Mouse (Mus musculus) common myeloid progenitor, adult 5-6 weeks (primary cell): ENCODE measurements around the gene Gtf2h4. TPM values are rescaled to one million over a fixed set of nuclear protein-coding genes. Genes with fewer than 3 reads are reported as not detected.

Experiments
- ATAC-seq: replicated peaks from 2 replicates; pipeline ENCODE4 v1.8.0; 2016; ENCODE audit warnings: low read depth, mild to moderate bottlenecking, moderate TSS enrichment, inconsistent platforms; ENCODE audit not compliant: poor library complexity, severe bottlenecking
- total RNA-seq: library from RNA; stranded (forward); fragments of 200-1000, 187-1606 nt; gene quantifications from 2 replicates; pipeline ENCODE4 v1.2.3, GENCODE M21; 2017

Gene Gtf2h4
- total RNA-seq, 1 experiment from 2014 or later: 16.5 TPM

DNA sequence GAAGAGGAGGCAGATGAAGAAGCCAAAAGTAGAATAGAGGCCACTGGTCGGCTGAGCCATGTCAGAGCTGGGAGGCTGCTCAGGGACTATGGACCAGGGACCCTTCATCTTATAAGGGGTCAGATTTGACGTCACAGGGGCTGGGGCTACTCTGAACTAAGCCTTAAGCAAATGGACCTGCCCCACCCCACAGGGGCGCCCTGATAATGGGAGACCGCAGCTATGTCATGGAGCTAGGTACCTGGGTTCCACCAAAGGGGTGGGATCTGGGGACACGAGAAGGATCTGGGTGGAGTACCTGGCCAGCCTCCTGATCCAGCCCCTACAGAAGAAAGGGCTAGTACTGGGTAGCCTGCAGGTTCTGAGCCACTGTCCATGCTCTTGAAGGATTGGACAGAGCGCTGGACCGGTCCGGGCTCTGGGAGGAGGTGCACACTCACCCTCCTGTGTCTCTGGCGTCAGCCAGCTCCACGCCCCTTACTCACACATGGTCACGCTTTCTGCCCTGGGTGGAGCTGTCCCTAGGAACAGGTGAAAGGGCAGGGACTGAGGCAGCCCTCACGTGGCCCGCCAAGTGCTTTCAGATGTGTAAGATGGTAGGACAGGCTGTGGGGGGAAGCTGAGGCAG lies 29.8 kb downstream of the Gtf2h4 start, which contains the start of gene Mucl3:
TSS of gene Mucl3 (minus strand) at position 87 of the 628 bp plus-strand sequence.
- no peak for ATAC-seq

GRCm38 (mm10) chr17:35639352-35639751 lies 34.2 kb downstream of the Gtf2h4 start:
- ATAC-seq: no peak

- ATAC-seq: no peak; the same call in 1 of the 2 replicates
These were observed 34.9 kb downstream of the Gtf2h4 start for GRCm38 (mm10) chr17:35638475-35639190.

DNA sequence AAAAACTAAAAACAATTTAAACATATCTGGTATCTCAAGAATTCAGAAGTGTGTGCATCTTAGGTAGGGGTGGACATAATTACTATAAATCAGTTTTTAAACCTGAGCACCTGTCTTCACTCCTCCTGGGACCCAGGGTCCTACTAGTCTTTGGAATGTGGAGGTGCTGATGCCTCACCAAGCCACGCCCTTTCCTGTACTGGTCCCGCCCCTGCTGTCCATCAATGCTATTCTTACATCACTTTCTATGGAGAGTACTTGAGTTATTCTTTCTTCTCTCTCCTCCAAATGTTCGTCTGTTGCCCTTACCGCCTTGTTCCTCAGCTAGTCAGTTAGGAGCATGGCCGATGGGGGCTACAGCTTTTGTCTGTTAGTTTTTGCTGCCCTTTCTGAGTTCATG lies 37.2 kb downstream of the Gtf2h4 start:
- ATAC-seq: no peak

- peak; percentile 79 for ATAC-seq
These were observed 37.8 kb downstream of the Gtf2h4 start for GRCm38 (mm10) chr17:35635699-35636111.

- no peak for ATAC-seq
These were observed 38.3 kb downstream of the Gtf2h4 start for GRCm38 (mm10) chr17:35635202-35635601.

DNA sequence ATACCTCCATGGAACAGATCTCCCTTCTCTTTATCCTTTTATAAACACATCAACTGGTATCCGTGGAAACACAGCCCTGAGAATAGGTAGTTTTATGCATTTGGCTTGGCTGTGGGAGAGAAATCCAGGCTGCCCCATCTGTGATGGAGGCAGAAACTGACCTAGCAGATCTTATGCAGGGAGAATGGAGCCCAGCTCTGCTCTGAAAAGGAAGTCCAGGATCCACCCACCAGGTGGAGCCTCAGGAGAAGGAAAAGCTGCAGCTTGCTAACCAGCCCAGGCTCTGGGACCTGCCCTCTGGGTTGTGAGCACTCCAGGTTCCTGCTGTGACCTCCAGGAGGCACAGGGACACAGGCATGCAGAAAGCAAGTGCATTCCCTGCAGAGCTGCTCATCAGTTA lies 39.5 kb downstream of the Gtf2h4 start:
- no peak for ATAC-seq

GRCm38 (mm10) chr17:35626537-35626936 lies 47.0 kb downstream of the Gtf2h4 start, which contains the start of gene Gm9573:
TSS of gene Gm9573 (minus strand) at chr17:35626637.
- ATAC-seq: no peak

Other genes with a start within 250 kb of the Gtf2h4 start
- 78.6 and 82.7 TPM in 2 replicates for gene H2-Q6, start 248.9 kb downstream of the Gtf2h4 start, total RNA-seq
- 68.1 and 79.8 TPM in 2 replicates for gene H2-Q7, start 234.6 kb downstream of the Gtf2h4 start, total RNA-seq
- 0.37 TPM in 1 of 2 replicates, not detected in the other for gene H2-Q10, start 203.7 kb downstream of the Gtf2h4 start, total RNA-seq
- not detected in 2 replicates for gene Pou5f1, start 167.7 kb downstream of the Gtf2h4 start, total RNA-seq
- 10.5 and 10.9 TPM in 2 replicates for gene Tcf19, start 156.9 kb downstream of the Gtf2h4 start, total RNA-seq
- 9.5 and 11.2 TPM in 2 replicates for gene Cchcr1, start 156.6 kb downstream of the Gtf2h4 start, total RNA-seq
- not detected in 2 replicates for gene Psors1c2, start 140.5 kb downstream of the Gtf2h4 start, total RNA-seq
- gene Cdsn, start 121.6 kb downstream of the Gtf2h4 start, total RNA-seq: not detected in 2 replicates
- gene 2300002M23Rik, start 106.3 kb downstream of the Gtf2h4 start, total RNA-seq: not detected in 2 replicates
- not detected in 2 replicates for gene Sfta2, start 72.2 kb downstream of the Gtf2h4 start, total RNA-seq
- gene Gm9573, start 47.1 kb downstream of the Gtf2h4 start, total RNA-seq: not detected in 2 replicates
- gene Mucl3, start 30.0 kb downstream of the Gtf2h4 start, total RNA-seq: not detected in 2 replicates
- gene Vars2, start 6.1 kb downstream of the Gtf2h4 start, total RNA-seq: 13.2 and 44.4 TPM in 2 replicates
- gene Ddr1, start 30.9 kb upstream of the Gtf2h4 start, total RNA-seq: not detected in 2 replicates
- 66.9 and 67.4 TPM in 2 replicates for gene Ier3, start 147.9 kb upstream of the Gtf2h4 start, total RNA-seq
- gene Flot1, start 149.5 kb upstream of the Gtf2h4 start, total RNA-seq: 62.8 and 68.5 TPM in 2 replicates
- 922 and 1,068 TPM in 2 replicates for gene Tubb5, start 164.6 kb upstream of the Gtf2h4 start, total RNA-seq
- 27.0 and 39.0 TPM in 2 replicates for gene Mdc1, start 167.8 kb upstream of the Gtf2h4 start, total RNA-seq
- gene Nrm, start 187.6 kb upstream of the Gtf2h4 start, total RNA-seq: 55.1 and 58.3 TPM in 2 replicates
- 11.3 and 24.0 TPM in 2 replicates for gene Ppp1r18, start 191.9 kb upstream of the Gtf2h4 start, total RNA-seq
- 42.3 and 52.4 TPM in 2 replicates for gene Dhx16, start 206.1 kb upstream of the Gtf2h4 start, total RNA-seq
- 6.3 and 10.9 TPM in 2 replicates for gene 2310061I04Rik, start 223.7 kb upstream of the Gtf2h4 start, total RNA-seq
- 10.8 and 13.6 TPM in 2 replicates for gene Atat1, start 236.3 kb upstream of the Gtf2h4 start, total RNA-seq
- 52.4 and 66.3 TPM in 2 replicates for gene Mrps18b, start 242.7 kb upstream of the Gtf2h4 start, total RNA-seq
- gene Ppp1r10, start 242.7 kb upstream of the Gtf2h4 start, total RNA-seq: 101 and 107 TPM in 2 replicates